Mouse (Mus musculus): ENCODE measurements around the gene Polr1d. TPM values are rescaled to one million over a fixed set of nuclear protein-coding genes. Genes with fewer than 3 reads are reported as not detected.

The Polr1d gene
- polyA plus RNA-seq, 1 experiment from 2014 or later, result 68.0 TPM

DNA sequence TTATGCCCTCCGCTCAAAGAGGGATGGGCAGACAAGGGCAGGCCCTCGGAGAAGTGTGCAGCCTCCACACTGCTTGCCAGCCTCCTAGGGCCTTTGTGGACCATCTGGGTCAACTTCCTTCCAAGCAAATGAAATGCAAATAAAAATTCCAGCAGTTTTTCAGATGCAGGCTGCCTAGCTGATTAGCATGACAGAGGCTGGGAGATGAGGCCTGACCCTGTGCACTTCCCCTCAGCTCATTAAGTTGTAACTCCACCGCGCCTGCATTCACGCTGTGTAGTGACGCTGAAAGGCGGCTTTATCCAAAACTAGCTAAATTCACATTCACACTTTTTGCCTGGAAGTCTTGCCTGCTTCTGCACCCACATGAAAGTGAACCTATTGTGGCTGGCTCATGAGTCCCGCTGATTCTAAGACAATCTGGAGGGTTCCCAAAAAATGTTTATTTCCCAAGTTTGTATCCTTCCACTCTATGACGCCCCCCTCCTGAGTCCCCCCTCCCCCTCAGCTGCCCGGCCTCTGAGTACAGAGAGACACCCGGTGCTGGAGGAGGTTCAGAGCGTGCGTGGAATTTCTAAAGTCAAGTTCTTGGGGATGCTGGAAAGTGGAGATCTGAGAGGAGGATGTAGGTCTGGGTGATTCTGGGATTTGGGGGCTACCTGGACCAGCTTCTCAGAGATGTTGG lies 78.7 kb downstream of the Polr1d start:
- 29% methylated on average over 13 of the region's 13 CpGs for WGBS (ENCODE audit: insufficient replicate concordance)
- Histone ChIP-seq H3K4me2 (no peak overlapping the region), H3K9me3 (replicated peaks) (no peaks in the 10 kb centered on the region), H3K27ac (replicated peaks) (no peak overlapping the region), H3K36me3 (replicated peaks) (no peaks in the 10 kb centered on the region), H3K4me3 (replicated peaks) (no peak overlapping the region), H3K4me1 (replicated peaks) (no peaks in the 10 kb centered on the region), H3K27me3 (peaks cover 15% of the 10 kb centered on the region; the same call in 1 of the 2 replicates), H3K9ac (no peak overlapping the region)
- no peak for ATAC-seq (ENCODE audit: insufficient read depth)

DNA sequence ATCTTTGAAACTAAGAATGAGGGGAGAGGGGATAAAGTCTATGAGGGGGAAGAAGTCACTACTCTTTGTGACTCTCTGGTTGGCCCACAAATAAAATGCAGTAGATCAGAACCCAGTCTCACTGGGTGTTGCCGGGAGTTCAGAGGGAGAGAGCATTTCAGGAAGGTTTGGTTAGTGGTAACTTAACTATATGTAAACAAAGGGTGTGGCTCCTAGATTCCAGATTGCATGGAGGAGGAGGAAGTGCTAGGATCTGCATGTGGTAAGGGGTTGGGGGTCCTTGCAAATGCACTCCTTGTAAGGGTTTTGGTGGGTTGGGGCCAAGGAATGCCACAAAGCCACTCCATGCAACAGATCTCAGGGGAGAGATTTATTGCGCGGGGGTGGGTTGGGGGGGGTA lies 79.5 kb downstream of the Polr1d start:
- Histone ChIP-seq H3K4me1 (replicated peaks) (no peaks in the 10 kb centered on the region), H3K4me2 (no peak overlapping the region), H3K9ac (no peak overlapping the region), H3K4me3 (replicated peaks) (no peak overlapping the region), H3K9me3 (replicated peaks) (no peaks in the 10 kb centered on the region), H3K36me3 (replicated peaks) (no peaks in the 10 kb centered on the region), H3K27ac (replicated peaks) (no peak overlapping the region), H3K27me3 (peaks cover 15% of the 10 kb centered on the region; the same call in 1 of the 2 replicates)
- no peak for ATAC-seq (ENCODE audit: insufficient read depth)
- 29% methylated on average over 3 of the region's 3 CpGs for WGBS (ENCODE audit: insufficient replicate concordance)

DNA sequence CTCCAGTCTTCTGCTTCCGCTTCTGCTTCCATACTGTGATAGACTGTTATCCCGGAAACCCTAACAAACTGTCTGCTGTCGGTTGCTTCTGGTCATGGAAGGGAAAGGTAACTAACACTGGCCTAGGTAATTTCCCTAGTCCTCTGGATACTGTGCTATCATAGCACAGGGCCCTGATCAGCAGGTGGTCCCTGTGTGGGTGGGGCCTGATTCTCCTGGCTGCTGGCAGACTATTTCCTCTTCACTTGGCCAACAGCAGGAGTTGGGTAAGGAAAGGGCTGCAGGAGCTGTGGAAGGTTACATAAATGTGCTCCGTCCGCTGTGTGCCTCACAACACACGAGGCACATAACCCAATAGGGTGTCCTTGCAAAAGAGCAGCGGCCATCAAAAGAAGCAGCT lies 80.6 kb downstream of the Polr1d start:
- no peak for ATAC-seq (ENCODE audit: insufficient read depth)
- Histone ChIP-seq H3K4me3 (replicated peaks) (no peak overlapping the region), H3K4me1 (replicated peaks) (no peaks in the 10 kb centered on the region), H3K36me3 (replicated peaks) (no peaks in the 10 kb centered on the region), H3K27me3 (peaks cover 15% of the 10 kb centered on the region; the same call in 1 of the 2 replicates), H3K9ac (no peak overlapping the region), H3K9me3 (replicated peaks) (no peaks in the 10 kb centered on the region), H3K4me2 (no peak overlapping the region), H3K27ac (replicated peaks) (no peak overlapping the region)
- 56% methylated on average over 7 of the region's 7 CpGs for WGBS (ENCODE audit: insufficient replicate concordance)

DNA sequence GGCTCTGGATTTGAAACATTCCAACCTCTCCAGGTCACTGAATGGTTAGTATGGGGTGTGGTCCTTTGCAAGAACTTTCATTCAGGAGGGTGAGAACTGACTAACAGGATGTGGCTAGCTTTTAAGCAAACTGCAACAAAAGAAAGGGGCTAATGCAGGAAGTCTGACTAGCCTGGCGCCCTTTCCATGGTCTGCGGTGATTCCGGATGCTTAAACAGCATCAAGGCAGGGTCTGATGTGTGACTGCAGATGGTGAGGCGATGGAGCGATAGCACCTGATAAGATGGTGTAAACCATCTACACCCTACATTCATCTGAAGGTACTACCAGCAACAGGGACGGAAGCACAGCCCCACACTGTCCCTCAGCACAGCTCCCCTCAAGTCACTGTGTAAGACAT lies 82.5 kb downstream of the Polr1d start:
- WGBS (ENCODE audit: insufficient replicate concordance), result 28% methylated on average over 6 of the region's 6 CpGs
- no peak overlapping the region for H3K9ac ChIP-seq
- no peak for ATAC-seq (ENCODE audit: insufficient read depth)
- no peak overlapping the region for H3K4me3 ChIP-seq (replicated peaks)
- peaks cover 15% of the 10 kb centered on the region; the same call in 1 of the 2 replicates for H3K27me3 ChIP-seq
- H3K27ac ChIP-seq (replicated peaks), result no peak overlapping the region
- H3K36me3 ChIP-seq (replicated peaks), result no peaks in the 10 kb centered on the region
- no peaks in the 10 kb centered on the region for H3K9me3 ChIP-seq (replicated peaks)
- H3K4me2 ChIP-seq, result no peak overlapping the region
- H3K4me1 ChIP-seq (replicated peaks), result no peaks in the 10 kb centered on the region

DNA sequence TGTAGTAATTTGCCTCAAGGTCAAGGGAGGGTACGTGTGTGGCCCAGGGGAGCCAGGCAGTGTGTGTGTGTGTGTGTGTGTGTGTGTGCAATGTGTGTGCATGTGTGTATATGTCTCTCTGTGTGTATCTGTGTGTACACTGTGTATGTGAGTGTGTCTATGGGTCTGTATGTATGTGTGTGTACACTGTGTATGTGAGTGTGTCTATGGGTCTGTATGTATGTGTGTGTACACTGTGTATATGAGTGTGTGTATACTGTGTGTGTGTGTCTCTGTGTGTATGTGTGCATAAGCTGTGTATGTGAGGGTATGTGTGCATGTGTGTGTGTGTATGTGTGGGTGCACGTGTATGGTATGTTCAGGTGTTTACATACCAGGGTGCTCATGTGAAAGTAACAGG lies 82.9 kb downstream of the Polr1d start:
- WGBS (ENCODE audit: insufficient replicate concordance), result 54% methylated on average over 2 of the region's 2 CpGs
- H3K27me3 ChIP-seq, result peaks cover 13% of the 10 kb centered on the region; the same call in 1 of the 2 replicates
- no peak for ATAC-seq (ENCODE audit: insufficient read depth)

More for the DNA sequence above, 82.9 kb downstream of the Polr1d start:
- H3K4me3 ChIP-seq (replicated peaks), result no peak overlapping the region
- H3K9ac ChIP-seq, result no peak overlapping the region
- H3K4me1 ChIP-seq (replicated peaks), result no peaks in the 10 kb centered on the region
- H3K27ac ChIP-seq (replicated peaks), result no peak overlapping the region
- no peaks in the 10 kb centered on the region for H3K9me3 ChIP-seq (replicated peaks)
- H3K4me2 ChIP-seq, result no peak overlapping the region
- H3K36me3 ChIP-seq (replicated peaks), result no peaks in the 10 kb centered on the region

Other genes with a start within 250 kb of the Polr1d start
- 224 and 276 TPM in 2 replicates for gene Rpl21, start 244.2 kb upstream of the Polr1d start, polyA plus RNA-seq (2015; fragmentation: Nextera tagmentation; extraction: Ambion mirVana)
- gene Rasl11a, start 232.0 kb upstream of the Polr1d start, polyA plus RNA-seq (2015; fragmentation: Nextera tagmentation; extraction: Ambion mirVana), result 1.8 and 2.1 TPM in 2 replicates
- gene Gtf3a, start 128.4 kb upstream of the Polr1d start, polyA plus RNA-seq (2015; fragmentation: Nextera tagmentation; extraction: Ambion mirVana), result 44.6 and 47.4 TPM in 2 replicates
- 9.4 and 11.6 TPM in 2 replicates for gene Mtif3, start 113.2 kb upstream of the Polr1d start, polyA plus RNA-seq (2015; fragmentation: Nextera tagmentation; extraction: Ambion mirVana)
- 4.7 and 4.9 TPM in 2 replicates for gene Lnx2, start 464 bp upstream of the Polr1d start, polyA plus RNA-seq (2015; fragmentation: Nextera tagmentation; extraction: Ambion mirVana)
- gene Gsx1, start 111.6 kb downstream of the Polr1d start, polyA plus RNA-seq (2015; fragmentation: Nextera tagmentation; extraction: Ambion mirVana), result not detected in 2 replicates
- not detected in 2 replicates for gene Pdx1, start 192.9 kb downstream of the Polr1d start, polyA plus RNA-seq (2015; fragmentation: Nextera tagmentation; extraction: Ambion mirVana)
- gene Cdx2, start 230.2 kb downstream of the Polr1d start, polyA plus RNA-seq (2015; fragmentation: Nextera tagmentation; extraction: Ambion mirVana), result not detected in 2 replicates
- gene Urad, start 245.4 kb downstream of the Polr1d start, polyA plus RNA-seq (2015; fragmentation: Nextera tagmentation; extraction: Ambion mirVana), result 1.0 and 1.5 TPM in 2 replicates